Mouse (Mus musculus): Measurements from ENCODE around the gene Tnfrsf18. TPM values are rescaled to one million over a fixed set of nuclear protein-coding genes. Genes with fewer than 3 reads are reported as not detected.

Gene Tnfrsf18
- polyA plus RNA-seq, 1 experiment from 2014 or later: 2.3 TPM

DNA sequence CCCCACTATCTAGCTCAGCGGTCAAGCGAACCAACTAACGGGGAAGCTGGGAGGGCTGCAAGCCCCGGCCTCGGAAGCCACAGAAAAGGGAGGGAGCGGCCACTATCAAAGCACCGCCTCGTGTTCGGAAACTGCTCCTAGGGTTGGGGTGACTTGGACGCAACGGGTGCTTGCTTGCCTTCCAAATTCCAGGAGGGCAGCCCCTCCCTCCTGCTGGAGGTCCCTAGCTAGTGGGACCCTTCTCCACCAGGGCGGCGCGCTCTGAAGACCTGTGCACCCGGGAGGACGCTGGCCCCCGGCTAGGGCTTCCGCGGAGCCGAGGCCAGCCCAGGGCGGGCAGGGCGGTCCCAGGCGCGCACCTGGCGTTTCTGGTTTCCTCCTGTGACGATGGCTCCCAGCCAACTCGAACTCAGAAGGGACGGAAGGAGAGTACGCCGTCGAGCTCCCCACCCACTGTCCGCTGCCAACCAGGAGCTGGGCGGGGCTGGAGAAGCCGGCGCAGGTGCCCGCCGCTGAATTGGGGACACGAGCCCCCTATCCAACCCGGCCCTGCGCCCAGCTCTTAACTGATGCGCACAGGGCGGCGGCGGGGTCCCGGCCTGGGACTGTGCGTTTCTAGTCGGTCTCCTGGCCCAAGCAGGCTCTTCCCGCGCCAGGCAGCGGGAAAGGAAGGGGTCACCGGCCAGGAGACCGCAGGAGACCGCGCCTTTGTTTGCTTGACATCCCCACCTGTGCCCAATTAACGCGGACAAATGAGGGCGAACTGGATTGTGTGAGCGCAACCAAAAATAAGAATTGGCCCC, 51.7 kb downstream of the Tnfrsf18 start:
- ATAC-seq (ENCODE audit: insufficient number of reproducible peaks, insufficient read depth, low FRiP score, low read depth): 0 out of 2 replicates have a peak, but pooled peaks have one; percentile 11
- Histone ChIP-seq H3K36me3 (ENCODE audit: control insufficient read depth, insufficient read depth, low read length) (no peaks in the 10 kb centered on the region), H3K9ac (ENCODE audit: low read length) (peak overlapping the region; percentile 67), H3K9me3 (ENCODE audit: control insufficient read depth, low read length) (no peaks in the 10 kb centered on the region), H3K4me1 (ENCODE audit: control insufficient read depth in 2 of 2, insufficient read depth in 2 of 2, low read length in 2 of 2) (peaks cover 14 to 15% of the 10 kb centered on the region in 2 experiments), H3K27me3 (ENCODE audit: control insufficient read depth, insufficient read depth, low read length) (peaks cover 8% of the 10 kb centered on the region), H3K27ac (replicated peaks in 1 of 2; ENCODE audit: control insufficient read depth in 1 of 2, insufficient read depth in 1 of 2, low read depth in 2 of 2, low read length in 2 of 2) (no peak overlapping the region), H3K4me3 (ENCODE audit: control insufficient read depth in 1 of 2, insufficient read depth in 1 of 2, low read depth in 1 of 2, low read length in 2 of 2) (peak overlapping the region; percentile 49 to 53), H3K4me2 (ENCODE audit: low read length) (peak overlapping the region; percentile 98)
- WGBS: 1% methylated on average over 58 of the region's 58 CpGs

MicroRNA genes within 50 kb of the gene (microRNA counts, 519-probe panel; counts per million panel counts)
- microRNA mmu-miR-200a: 322 counts per million, percentile 70 among the panel's probes with 10 or more counts
- microRNA mmu-miR-200b: 322 counts per million, percentile 70 among the panel's probes with 10 or more counts
- microRNA mmu-miR-429: 322 counts per million, percentile 70 among the panel's probes with 10 or more counts

Small RNA genes lying within 50 kb of the gene (microRNA-seq; reads per million reads assigned to microRNA genes)
- gene Mir200a (19.6 reads per million, percentile 30 among the genes with 10 or more reads in this experiment), gene Mir200b (104 reads per million, percentile 52 among the genes with 10 or more reads in this experiment), gene Mir429 (353 reads per million, percentile 68 among the genes with 10 or more reads in this experiment)

Other genes with a start within 250 kb of the Tnfrsf18 start
- gene Tmem88b, start 240.3 kb upstream of the Tnfrsf18 start, polyA plus RNA-seq (2014; fragmentation: Nextera tagmentation; extraction: Ambion mirVana): 2.4 and 2.5 TPM in 2 replicates
- gene Ankrd65, start 235.7 kb upstream of the Tnfrsf18 start, polyA plus RNA-seq (2014; fragmentation: Nextera tagmentation; extraction: Ambion mirVana): not detected in 2 replicates
- gene Mrpl20, start 223.3 kb upstream of the Tnfrsf18 start, polyA plus RNA-seq (2014; fragmentation: Nextera tagmentation; extraction: Ambion mirVana): 146 and 160 TPM in 2 replicates
- 120 and 126 TPM in 2 replicates for gene Ccnl2, start 213.7 kb upstream of the Tnfrsf18 start, polyA plus RNA-seq (2014; fragmentation: Nextera tagmentation; extraction: Ambion mirVana)
- gene Aurkaip1, start 194.9 kb upstream of the Tnfrsf18 start, polyA plus RNA-seq (2014; fragmentation: Nextera tagmentation; extraction: Ambion mirVana): 112 and 118 TPM in 2 replicates
- gene Mxra8, start 186.5 kb upstream of the Tnfrsf18 start, polyA plus RNA-seq (2014; fragmentation: Nextera tagmentation; extraction: Ambion mirVana): 55.5 and 75.6 TPM in 2 replicates
- gene Dvl1, start 178.8 kb upstream of the Tnfrsf18 start, polyA plus RNA-seq (2014; fragmentation: Nextera tagmentation; extraction: Ambion mirVana): 9.1 and 10.9 TPM in 2 replicates
- 0.09 and 0.12 TPM in 2 replicates for gene Tas1r3, start 162.8 kb upstream of the Tnfrsf18 start, polyA plus RNA-seq (2014; fragmentation: Nextera tagmentation; extraction: Ambion mirVana)
- gene Cptp, start 156.7 kb upstream of the Tnfrsf18 start, polyA plus RNA-seq (2014; fragmentation: Nextera tagmentation; extraction: Ambion mirVana): 10.9 and 11.0 TPM in 2 replicates
- gene Ints11, start 156.6 kb upstream of the Tnfrsf18 start, polyA plus RNA-seq (2014; fragmentation: Nextera tagmentation; extraction: Ambion mirVana): 36.0 and 38.5 TPM in 2 replicates
- 28.0 and 30.0 TPM in 2 replicates for gene Pusl1, start 134.4 kb upstream of the Tnfrsf18 start, polyA plus RNA-seq (2014; fragmentation: Nextera tagmentation; extraction: Ambion mirVana)
- 9.0 and 9.4 TPM in 2 replicates for gene Acap3, start 134.3 kb upstream of the Tnfrsf18 start, polyA plus RNA-seq (2014; fragmentation: Nextera tagmentation; extraction: Ambion mirVana)
- 75.5 and 98.6 TPM in 2 replicates for gene Ube2j2, start 82.3 kb upstream of the Tnfrsf18 start, polyA plus RNA-seq (2014; fragmentation: Nextera tagmentation; extraction: Ambion mirVana)
- gene C1qtnf12, start 63.8 kb upstream of the Tnfrsf18 start, polyA plus RNA-seq (2014; fragmentation: Nextera tagmentation; extraction: Ambion mirVana): 26.8 and 29.2 TPM in 2 replicates
- 8.9 and 11.5 TPM in 2 replicates for gene B3galt6, start 33.5 kb upstream of the Tnfrsf18 start, polyA plus RNA-seq (2014; fragmentation: Nextera tagmentation; extraction: Ambion mirVana)
- 133 and 137 TPM in 2 replicates for gene Sdf4, start 33.3 kb upstream of the Tnfrsf18 start, polyA plus RNA-seq (2014; fragmentation: Nextera tagmentation; extraction: Ambion mirVana)
- gene Tnfrsf4, start 12.3 kb upstream of the Tnfrsf18 start, polyA plus RNA-seq (2014; fragmentation: Nextera tagmentation; extraction: Ambion mirVana): 0.51 and 0.57 TPM in 2 replicates
- 0.11 and 0.26 TPM in 2 replicates for gene Ttll10, start 33.2 kb downstream of the Tnfrsf18 start, polyA plus RNA-seq (2014; fragmentation: Nextera tagmentation; extraction: Ambion mirVana)
- gene 9430015G10Rik, start 83.8 kb downstream of the Tnfrsf18 start, polyA plus RNA-seq (2014; fragmentation: Nextera tagmentation; extraction: Ambion mirVana): 12.0 and 14.6 TPM in 2 replicates
- gene Rnf223, start 104.3 kb downstream of the Tnfrsf18 start, polyA plus RNA-seq (2014; fragmentation: Nextera tagmentation; extraction: Ambion mirVana): 0.07 and 0.22 TPM in 2 replicates
- gene Agrn, start 171.3 kb downstream of the Tnfrsf18 start, polyA plus RNA-seq (2014; fragmentation: Nextera tagmentation; extraction: Ambion mirVana): 44.1 and 47.0 TPM in 2 replicates
- 0.84 and 1.4 TPM in 2 replicates for gene Isg15, start 174.7 kb downstream of the Tnfrsf18 start, polyA plus RNA-seq (2014; fragmentation: Nextera tagmentation; extraction: Ambion mirVana)
- 0.84 and 1.4 TPM in 2 replicates for gene AW011738, start 177.1 kb downstream of the Tnfrsf18 start, polyA plus RNA-seq (2014; fragmentation: Nextera tagmentation; extraction: Ambion mirVana)
- gene Perm1, start 189.7 kb downstream of the Tnfrsf18 start, polyA plus RNA-seq (2014; fragmentation: Nextera tagmentation; extraction: Ambion mirVana): 6.1 and 6.5 TPM in 2 replicates
- 13.5 and 15.3 TPM in 2 replicates for gene Plekhn1, start 208.7 kb downstream of the Tnfrsf18 start, polyA plus RNA-seq (2014; fragmentation: Nextera tagmentation; extraction: Ambion mirVana)
- 37.0 and 38.2 TPM in 2 replicates for gene Noc2l, start 209.8 kb downstream of the Tnfrsf18 start, polyA plus RNA-seq (2014; fragmentation: Nextera tagmentation; extraction: Ambion mirVana)
- 0.40 and 0.41 TPM in 2 replicates for gene Samd11, start 229.5 kb downstream of the Tnfrsf18 start, polyA plus RNA-seq (2014; fragmentation: Nextera tagmentation; extraction: Ambion mirVana)